Mouse (Mus musculus) retina, postnatal 7 days (tissue): ENCODE measurements at regions not wholly inside any gene's neighbourhood (a gene's known extent, or its start where the extent isn't known, plus 50 kb on each side); places are given as distances from the start of the nearest gene placed in this dataset.

Experiments
- DNase-seq: peaks from one replicate; pipeline ENCODE4 v3.0.0-alpha.2; 2012; ENCODE audit warnings: low read depth, low spot score

DNA sequence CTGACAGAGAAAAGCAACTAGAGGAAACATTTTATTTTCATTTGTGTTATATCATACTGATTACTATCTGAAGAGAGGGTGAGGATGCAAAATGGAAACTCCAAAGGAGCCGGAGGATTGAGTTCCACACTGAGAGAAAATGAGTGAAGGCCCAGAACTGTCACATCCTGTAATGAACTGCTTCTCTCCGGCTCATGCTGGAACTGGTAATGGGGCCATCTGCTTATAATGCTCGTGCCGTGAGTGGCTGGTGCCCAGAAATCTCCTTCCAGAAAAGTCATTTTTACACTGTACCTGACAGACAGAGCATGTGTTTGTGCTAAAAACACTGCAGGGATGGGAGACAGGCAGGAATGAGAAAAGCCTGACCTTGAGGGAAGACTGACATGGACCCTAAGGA, 483.5 kb upstream of the Pkdcc start:
- no peak for DNase-seq

GRCm38 (mm10) chr17:82742445-82742844, 472.6 kb upstream of the Pkdcc start:
- DNase-seq: no peak

GRCm38 (mm10) chr17:82757400-82757799, 457.7 kb upstream of the Pkdcc start:
- no peak for DNase-seq

DNA sequence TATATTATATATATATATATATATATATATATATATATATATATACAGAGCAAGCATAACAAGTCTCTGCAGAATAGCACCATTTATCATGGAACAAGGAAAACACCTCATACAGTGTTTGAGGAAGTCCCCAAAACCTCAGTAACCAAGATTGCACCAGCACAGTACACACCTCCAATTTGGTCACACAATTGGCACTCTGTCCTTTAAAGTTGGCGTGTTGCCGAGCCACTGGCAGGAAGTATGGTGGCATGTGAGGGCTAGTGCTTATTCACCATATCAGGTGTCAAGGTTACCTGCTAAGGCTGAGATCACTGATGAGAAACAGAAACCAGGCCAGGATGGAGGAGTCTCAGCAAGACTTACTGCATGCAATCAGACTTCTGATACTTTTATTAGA, 436.0 kb upstream of the Pkdcc start:
- no peak for DNase-seq

- DNase-seq: no peak
These were observed 393.0 kb upstream of the Pkdcc start for GRCm38 (mm10) chr17:82822129-82822528.

GRCm38 (mm10) chr17:82824057-82824456, 391.0 kb upstream of the Pkdcc start:
- DNase-seq: no peak

- DNase-seq: no peak
These were observed 390.5 kb upstream of the Pkdcc start for GRCm38 (mm10) chr17:82824619-82825018.

DNA sequence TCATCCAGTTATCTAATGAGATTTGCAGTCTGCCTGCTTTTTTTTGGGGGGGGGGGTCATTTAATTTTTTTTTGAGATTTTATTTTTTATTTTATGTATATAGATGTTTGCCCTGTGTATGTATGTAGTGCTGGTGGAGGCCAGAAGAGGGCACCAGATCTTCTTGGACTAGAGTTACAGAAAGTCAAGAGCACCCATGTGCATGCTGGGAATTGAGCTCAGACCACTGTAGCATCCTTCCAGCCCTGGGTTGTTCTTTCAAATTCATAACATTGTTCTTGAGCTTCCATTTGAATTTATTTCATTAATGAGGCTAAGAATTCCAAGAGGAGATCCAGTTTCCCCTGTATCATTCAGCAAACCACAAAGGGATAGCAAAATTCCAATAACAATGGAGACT, 387.9 kb upstream of the Pkdcc start:
- DNase-seq: no peak

GRCm38 (mm10) chr17:82827841-82828240, 387.3 kb upstream of the Pkdcc start:
- no peak for DNase-seq

DNA sequence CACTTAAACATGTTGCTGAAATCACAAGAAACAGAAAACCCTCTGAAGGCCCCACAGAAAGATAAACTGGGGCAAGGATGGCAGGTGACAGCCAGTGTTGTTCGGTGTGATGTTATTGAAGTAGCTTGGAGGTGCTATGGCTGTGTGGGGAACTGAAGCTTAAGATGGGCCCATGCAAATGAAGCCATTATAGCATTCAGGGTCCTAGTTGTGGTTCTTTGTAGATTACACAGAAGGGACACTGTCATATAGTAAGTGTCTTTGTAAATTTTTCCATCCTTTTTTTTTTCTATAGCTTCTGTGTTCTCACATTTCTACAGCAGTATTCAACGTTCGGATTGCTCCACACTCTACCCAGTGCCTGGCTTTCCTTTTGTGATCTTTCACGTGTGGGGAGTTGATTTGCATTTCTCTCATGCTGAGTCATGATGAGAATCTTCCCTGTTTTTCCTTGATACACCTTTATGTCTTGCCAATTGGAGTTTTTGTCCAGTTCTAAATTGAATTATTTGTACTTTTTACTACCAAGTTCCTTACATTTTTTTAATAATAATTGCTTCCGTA, 386.6 kb upstream of the Pkdcc start:
- DNase-seq: no peak

DNA sequence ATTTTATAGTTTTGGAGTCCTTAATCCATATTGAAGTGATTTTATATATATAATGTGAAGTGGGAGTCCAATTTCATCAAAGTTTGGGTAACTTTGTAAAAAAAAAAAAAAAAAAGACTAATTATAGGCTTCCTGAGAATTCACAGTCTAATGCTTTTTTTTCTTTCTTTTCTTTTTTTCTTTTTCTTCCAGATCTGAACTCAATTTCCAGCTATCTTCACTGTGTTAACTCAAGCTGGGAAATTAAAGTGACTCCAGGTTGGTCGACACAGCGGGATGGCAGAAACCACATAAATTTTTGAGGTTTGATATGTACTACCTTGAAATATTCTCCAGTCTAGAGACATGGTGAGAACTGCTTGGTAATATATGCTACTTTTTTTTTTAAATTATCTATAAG, 385.7 kb upstream of the Pkdcc start:
- no peak for DNase-seq

GRCm38 (mm10) chr17:82834177-82834576, 380.9 kb upstream of the Pkdcc start:
- DNase-seq: no peak

- no peak for DNase-seq
These were observed 379.0 kb upstream of the Pkdcc start for GRCm38 (mm10) chr17:82836115-82836514.

GRCm38 (mm10) chr17:82846776-82847494, 368.2 kb upstream of the Pkdcc start:
- no peak for DNase-seq

GRCm38 (mm10) chr17:82857199-82858147, 357.6 kb upstream of the Pkdcc start:
- DNase-seq: peak; percentile 59

GRCm38 (mm10) chr17:82860391-82860790, 354.7 kb upstream of the Pkdcc start:
- DNase-seq: no peak

DNA sequence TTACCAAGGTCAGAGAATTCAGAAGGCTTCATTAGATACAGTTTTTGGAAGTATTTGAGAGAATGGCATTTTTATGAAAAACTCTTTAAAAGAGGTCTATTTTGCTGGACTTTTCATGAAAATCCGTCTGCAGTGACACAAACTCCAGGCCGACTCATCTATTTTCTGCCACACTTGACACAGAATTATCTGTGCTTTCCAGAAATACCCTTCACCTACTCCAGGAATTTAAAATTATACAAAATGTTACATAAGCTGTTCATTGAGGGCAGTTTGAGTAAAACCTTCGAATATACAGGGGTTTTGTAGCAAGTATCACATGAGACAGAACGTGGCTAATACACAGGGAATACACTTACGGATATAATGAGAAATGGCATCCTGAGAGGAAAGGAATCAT, 354.1 kb upstream of the Pkdcc start:
- no peak for DNase-seq

DNA sequence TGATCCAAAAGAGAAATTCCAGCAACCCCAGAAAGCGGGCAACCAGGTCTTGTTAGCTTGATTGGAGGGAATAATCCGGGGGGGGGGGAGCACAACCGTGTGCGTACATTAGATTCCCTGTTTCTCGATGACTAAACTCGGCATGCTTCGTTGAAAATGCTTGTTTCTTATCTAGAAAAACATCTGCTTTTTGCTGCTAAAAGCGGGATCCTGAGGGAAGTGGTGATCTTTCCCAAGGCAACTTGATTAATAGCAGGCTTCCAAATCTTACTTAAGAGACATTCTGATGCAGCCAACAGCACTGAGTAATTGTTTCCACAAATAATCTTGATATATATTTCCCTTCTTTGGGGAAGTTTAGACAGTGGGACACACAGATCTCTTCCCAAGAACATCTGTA, 338.0 kb upstream of the Pkdcc start:
- no peak for DNase-seq

GRCm38 (mm10) chr17:82900602-82901001, 314.5 kb upstream of the Pkdcc start:
- no peak for DNase-seq

DNA sequence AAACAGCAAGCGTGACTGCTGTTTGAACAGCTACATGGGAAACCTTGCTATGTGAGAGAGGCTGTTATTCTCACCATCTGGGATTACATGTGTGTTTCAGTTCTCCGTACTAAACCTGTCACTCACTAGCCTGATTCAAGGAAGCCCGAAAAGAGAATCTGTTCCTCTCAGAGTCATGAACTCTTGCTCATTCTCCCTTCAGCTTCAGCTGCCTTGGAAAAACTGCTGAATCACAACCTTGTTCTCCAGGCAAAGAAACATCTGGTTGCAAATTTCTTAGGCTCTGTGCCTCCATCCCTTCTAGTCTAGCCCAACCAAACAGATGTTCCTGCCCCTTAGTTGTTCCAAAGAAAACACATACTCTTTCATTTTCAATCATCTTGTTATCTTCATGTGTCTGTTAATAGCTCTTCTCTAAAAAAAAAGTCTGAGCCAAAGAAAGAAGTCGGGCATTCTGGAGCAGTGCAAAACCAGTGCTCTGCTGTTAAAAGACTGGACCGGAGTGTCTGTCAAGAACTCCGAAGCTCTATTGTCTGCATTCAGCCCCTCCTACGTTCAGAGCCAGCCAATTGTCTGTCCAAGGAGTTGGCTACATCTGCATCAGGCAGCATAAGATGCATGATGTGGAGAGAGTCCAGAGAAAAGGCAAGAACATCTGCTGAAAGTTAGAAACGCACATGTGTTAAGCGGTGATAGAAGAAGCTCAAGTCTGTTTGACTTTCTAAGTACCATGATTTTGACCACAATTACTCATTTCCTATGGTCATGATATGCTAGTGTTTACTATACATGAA, 313.8 kb upstream of the Pkdcc start:
- DNase-seq: no peak

- DNase-seq: no peak
These were observed 310.1 kb upstream of the Pkdcc start for GRCm38 (mm10) chr17:82904961-82905360.

- no peak for DNase-seq
These were observed 309.6 kb upstream of the Pkdcc start for GRCm38 (mm10) chr17:82905483-82905882.
